Mouse (Mus musculus) heart, adult 9 months (tissue): ENCODE data around the gene Morc4.
A peak's percentile ranks its signal among the peaks of the same experiment; 100 is the strongest.

Experiments used
- DNase-seq, 2 experiments: peaks; one replicate each; pipeline ENCODE4 v3.0.0; 2022; ENCODE audit warnings: low spot score in 2 of 2

The Morc4 gene

GRCm38 (mm10) chrX:139807391-139807790, 64.1 kb downstream of the Morc4 start:
- DNase-seq: no peak

- DNase-seq: no peak
These were observed 65.6 kb downstream of the Morc4 start for GRCm38 (mm10) chrX:139805918-139806317.

GRCm38 (mm10) chrX:139803028-139803427, 68.4 kb downstream of the Morc4 start:
- no peak for DNase-seq

GRCm38 (mm10) chrX:139800406-139800878, 71.0 kb downstream of the Morc4 start, which contains the start of gene Cldn2:
Gene Cldn2, plus strand, starts transcription at chrX:139800828.
- DNase-seq: no peak

- no peak for DNase-seq
These were observed 71.5 kb downstream of the Morc4 start for GRCm38 (mm10) chrX:139799953-139800352.

GRCm38 (mm10) chrX:139797875-139798274, 73.6 kb downstream of the Morc4 start:
- DNase-seq: no peak

- no peak for DNase-seq
These were observed 75.4 kb downstream of the Morc4 start for GRCm38 (mm10) chrX:139796037-139796436.

GRCm38 (mm10) chrX:139794072-139794845, 77.2 kb downstream of the Morc4 start:
- no peak for DNase-seq

GRCm38 (mm10) chrX:139785764-139786163, 85.7 kb downstream of the Morc4 start:
- peak; percentile 15 to 24 for DNase-seq

- DNase-seq: no peak
These were observed 88.4 kb downstream of the Morc4 start for GRCm38 (mm10) chrX:139783045-139783422.

- no peak for DNase-seq
These were observed 89.0 kb downstream of the Morc4 start, which contains the start of gene Ripply1 for GRCm38 (mm10) chrX:139782278-139783044. Gene Ripply1, minus strand, starts transcription at chrX:139782353.

- DNase-seq: no peak
These were observed 89.9 kb downstream of the Morc4 start for GRCm38 (mm10) chrX:139781563-139781962.

GRCm38 (mm10) chrX:139780988-139781387, 90.5 kb downstream of the Morc4 start:
- DNase-seq: no peak

- DNase-seq: no peak
These were observed 92.1 kb downstream of the Morc4 start for GRCm38 (mm10) chrX:139779401-139779800.

- DNase-seq: no peak
These were observed 92.6 kb downstream of the Morc4 start for GRCm38 (mm10) chrX:139778886-139779285.

- no peak for DNase-seq
These were observed 94.1 kb downstream of the Morc4 start for GRCm38 (mm10) chrX:139777357-139777756.

GRCm38 (mm10) chrX:139775084-139775612, 96.3 kb downstream of the Morc4 start:
- no peak for DNase-seq

- no peak for DNase-seq
These were observed 97.0 kb downstream of the Morc4 start for GRCm38 (mm10) chrX:139774309-139775083.
